Mouse (Mus musculus) ES-Bruce4 (cell line): Measurements from ENCODE around the gene Slc25a39. TPM values are rescaled to one million over a fixed set of nuclear protein-coding genes. Genes with fewer than 3 reads are reported as not detected.

Experiments
- H3K27ac ChIP-seq: 2 replicates; pipeline ENCODE4 v1.5.1; 2012; ENCODE audit warnings: low read length, inconsistent platforms; ENCODE audit not compliant: insufficient read depth
- H3K27me3 ChIP-seq: 2 replicates; pipeline ENCODE4 v1.6.1; 2012; ENCODE audit warnings: mild to moderate bottlenecking, low read length, inconsistent platforms; ENCODE audit not compliant: control insufficient read depth, poor library complexity, insufficient read depth, severe bottlenecking
- H3K36me3 ChIP-seq: 2 replicates; pipeline ENCODE4 v1.6.1; 2012; ENCODE audit warnings: inconsistent platforms, mild to moderate bottlenecking, low read length, moderate library complexity; ENCODE audit not compliant: control insufficient read depth, poor library complexity, insufficient read depth, severe bottlenecking
- H3K4me1 ChIP-seq: one replicate; pipeline ENCODE4 v1.8.1; 2011; ENCODE audit warnings: low read length; ENCODE audit not compliant: control insufficient read depth, insufficient read depth
- H3K4me3 ChIP-seq: 2 replicates; pipeline ENCODE4 v1.5.1; 2011; ENCODE audit warnings: low read depth, mild to moderate bottlenecking, low read length
- H3K9ac ChIP-seq: 2 replicates; pipeline ENCODE4 v1.6.1; 2012; ENCODE audit warnings: low read depth, mild to moderate bottlenecking, inconsistent platforms; ENCODE audit not compliant: poor library complexity, severe bottlenecking
- H3K9me3 ChIP-seq: replicated peaks from 2 replicates; pipeline ENCODE4 v1.6.1; 2012; ENCODE audit warnings: mild to moderate bottlenecking, low read length, inconsistent platforms; ENCODE audit not compliant: control insufficient read depth, poor library complexity, insufficient read depth, severe bottlenecking
- CTCF ChIP-seq: IDR thresholded peaks from one replicate; pipeline ENCODE4 v1.8.1; 2011; ENCODE audit warnings: low read depth, low read length
- EP300 ChIP-seq: IDR thresholded peaks from 2 replicates; pipeline ENCODE4 v1.6.1; 2011; ENCODE audit warnings: low read depth, low read length; ENCODE audit not compliant: insufficient read depth
- POLR2A ChIP-seq: IDR thresholded peaks from one replicate; pipeline ENCODE4 v1.8.1; 2011; ENCODE audit warnings: low read length; ENCODE audit not compliant: insufficient read depth
- polyA plus RNA-seq: library from polyadenylated mRNA; stranded (reverse); fragments of >200 nt; gene quantifications from 2 replicates; pipeline ENCODE4 v1.2.4, GENCODE M21; 2011; ENCODE audit warnings: low read depth; ENCODE audit not compliant: missing spikeins, insufficient read depth, insufficient read length

Gene Slc25a39
- polyA plus RNA-seq, 1 experiment = 284 TPM

DNA sequence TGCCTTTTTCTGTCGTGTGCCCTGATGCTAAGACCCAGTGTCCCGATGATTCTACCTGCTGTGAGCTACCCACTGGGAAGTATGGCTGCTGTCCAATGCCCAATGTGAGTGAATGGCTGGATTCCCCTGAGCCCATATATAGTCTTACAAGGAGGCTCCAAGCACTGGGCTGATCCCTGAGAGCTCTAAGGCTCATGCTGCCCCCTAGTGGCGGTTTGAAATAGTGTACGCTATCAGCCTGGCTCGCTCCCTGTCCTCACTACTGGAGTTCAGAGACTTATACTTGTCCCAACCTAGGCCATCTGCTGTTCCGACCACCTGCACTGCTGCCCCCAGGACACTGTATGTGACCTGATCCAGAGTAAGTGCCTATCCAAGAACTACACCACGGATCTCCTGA, 26.7 kb upstream of the Slc25a39 start:
- Histone ChIP-seq H3K27ac (no peak overlapping the region), H3K9me3 (no peaks in the 10 kb centered on the region), H3K36me3 (peaks cover 10% of the 10 kb centered on the region; the same call in 1 of the 2 replicates), H3K9ac (no peak overlapping the region), H3K4me3 (no peak overlapping the region), H3K4me1 (no peaks in the 10 kb centered on the region), H3K27me3 (peaks cover 2% of the 10 kb centered on the region; the same call in 1 of the 2 replicates)
- TF ChIP-seq POLR2A (no peak), CTCF (peak; percentile 98), EP300 (no peak)

GRCm38 (mm10) chr11:102433866-102434265, 26.1 kb upstream of the Slc25a39 start:
- no peak for TF ChIP-seq EP300
- no peak for TF ChIP-seq POLR2A
- no peak for TF ChIP-seq CTCF
- Histone ChIP-seq H3K4me3 (no peak overlapping the region), H3K36me3 (peaks cover 10% of the 10 kb centered on the region; the same call in 1 of the 2 replicates), H3K4me1 (no peaks in the 10 kb centered on the region), H3K27ac (no peak overlapping the region), H3K9me3 (no peaks in the 10 kb centered on the region), H3K9ac (no peak overlapping the region), H3K27me3 (peaks cover 2% of the 10 kb centered on the region; the same call in 1 of the 2 replicates)

- Histone ChIP-seq H3K27ac (no peak overlapping the region), H3K36me3 (peaks cover 10% of the 10 kb centered on the region; the same call in 1 of the 2 replicates), H3K27me3 (peaks cover under 1% of the 10 kb centered on the region; the same call in 1 of the 2 replicates), H3K9ac (no peak overlapping the region), H3K4me1 (no peaks in the 10 kb centered on the region), H3K9me3 (no peaks in the 10 kb centered on the region), H3K4me3 (no peak overlapping the region)
- no peak for TF ChIP-seq POLR2A
- TF ChIP-seq CTCF = no peak
- TF ChIP-seq EP300 = no peak
Measured at GRCm38 (mm10) chr11:102432896-102433295, 25.1 kb upstream of the Slc25a39 start.

- H3K27ac ChIP-seq = no peak overlapping the region
- H3K9ac ChIP-seq = no peak overlapping the region
- H3K36me3 ChIP-seq = peaks cover 10% of the 10 kb centered on the region; the same call in 1 of the 2 replicates
- TF ChIP-seq EP300 (no peak), CTCF (no peak), POLR2A (no peak)
- no peak overlapping the region for H3K4me3 ChIP-seq
- no peaks in the 10 kb centered on the region for H3K27me3 ChIP-seq
- H3K4me1 ChIP-seq = no peaks in the 10 kb centered on the region
- H3K9me3 ChIP-seq = no peaks in the 10 kb centered on the region
Measured at GRCm38 (mm10) chr11:102432115-102432843, 24.5 kb upstream of the Slc25a39 start.

DNA sequence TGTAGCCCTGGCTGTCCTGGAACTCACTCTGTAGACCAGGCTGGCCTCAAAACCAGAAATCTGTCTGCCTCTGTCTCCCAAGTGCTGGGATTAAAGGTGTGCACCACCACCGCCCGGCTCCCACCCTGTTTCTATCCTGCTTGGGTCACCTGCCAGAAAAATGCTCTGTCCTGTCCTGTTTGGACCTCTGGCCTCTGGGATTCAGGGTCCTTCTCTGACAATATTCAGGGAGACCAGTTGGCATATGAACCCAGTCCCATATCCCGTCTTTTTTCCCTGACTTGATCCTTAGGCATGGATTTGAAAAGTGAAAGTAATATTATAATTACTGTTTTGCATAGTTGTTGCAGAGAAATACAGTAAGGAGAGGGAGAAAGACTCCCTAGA, 24.0 kb upstream of the Slc25a39 start:
- no peaks in the 10 kb centered on the region for H3K4me1 ChIP-seq
- peaks cover 10% of the 10 kb centered on the region; the same call in 1 of the 2 replicates for H3K36me3 ChIP-seq
- H3K27ac ChIP-seq = no peak overlapping the region
- TF ChIP-seq POLR2A (no peak), CTCF (no peak), EP300 (no peak)
- H3K9me3 ChIP-seq = no peaks in the 10 kb centered on the region
- H3K9ac ChIP-seq = no peak overlapping the region
- no peaks in the 10 kb centered on the region for H3K27me3 ChIP-seq
- no peak overlapping the region for H3K4me3 ChIP-seq

GRCm38 (mm10) chr11:102431018-102431645, 23.4 kb upstream of the Slc25a39 start:
- Histone ChIP-seq H3K27ac (peak overlapping the region; percentile 17; the same call in 1 of the 2 replicates), H3K9me3 (no peaks in the 10 kb centered on the region), H3K27me3 (no peaks in the 10 kb centered on the region), H3K4me1 (no peaks in the 10 kb centered on the region), H3K36me3 (peaks cover 10% of the 10 kb centered on the region; the same call in 1 of the 2 replicates), H3K4me3 (peak overlapping the region; percentile 82), H3K9ac (peak overlapping the region; percentile 87)
- TF ChIP-seq POLR2A (no peak), EP300 (no peak), CTCF (peak; percentile 70)
